Mouse (Mus musculus): ENCODE measurements around the gene Brix1. TPM values are rescaled to one million over a fixed set of nuclear protein-coding genes. Genes with fewer than 3 reads are reported as not detected.

Gene Brix1
- polyA plus RNA-seq, 1 experiment from 2014 or later: 56.5 TPM

DNA sequence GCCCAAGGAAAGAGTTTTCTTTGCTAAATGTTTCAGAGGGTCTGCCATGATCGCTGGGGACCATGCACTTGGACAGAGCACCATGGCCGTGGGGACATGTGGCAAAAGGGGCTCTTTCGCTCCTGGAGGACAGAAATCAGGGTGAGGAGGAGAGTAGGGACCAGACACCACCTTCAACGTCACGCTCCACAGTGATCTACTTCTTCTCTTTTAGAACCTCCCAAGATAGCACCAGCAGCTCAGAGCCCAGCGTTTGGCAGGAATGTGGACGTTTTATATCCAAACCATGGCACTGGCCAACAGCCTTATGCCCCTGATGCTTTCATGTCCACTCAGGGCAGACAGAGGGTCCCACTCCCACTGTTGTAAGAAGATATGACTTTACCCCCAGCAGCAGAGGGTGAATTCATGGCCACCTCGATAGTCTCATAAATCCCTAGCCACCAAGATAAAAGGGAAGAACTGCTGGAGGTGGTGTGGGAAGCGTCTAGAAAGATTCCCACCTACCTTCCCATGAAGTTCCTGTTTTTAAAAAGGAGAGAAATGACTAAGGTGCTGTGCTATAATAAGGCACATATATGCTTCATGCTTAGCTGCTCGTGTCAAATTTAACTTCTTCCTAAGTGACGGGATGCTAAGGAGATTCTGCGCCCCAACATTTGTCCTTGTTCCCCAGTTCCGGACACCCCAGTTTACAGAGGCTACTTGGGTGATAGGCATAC, 59.0 kb downstream of the Brix1 start:
- no peak overlapping the region for H3K9ac ChIP-seq (replicated peaks; ENCODE audit: low read depth, low read length)
- no peaks in the 10 kb centered on the region for H3K9me3 ChIP-seq (ENCODE audit: control insufficient read depth, low read length)
- no peak overlapping the region for H3K27ac ChIP-seq (ENCODE audit: low read depth, low read length)
- H3K4me3 ChIP-seq (ENCODE audit: low read depth, low read length): no peak overlapping the region
- no peak for ATAC-seq (ENCODE audit: low read depth)
- H3K36me3 ChIP-seq (ENCODE audit: control insufficient read depth, insufficient read depth, low read length): no peaks in the 10 kb centered on the region
- H3K4me2 ChIP-seq (ENCODE audit: low read depth, low read length): no peak overlapping the region
- 96% methylated on average over 13 of the region's 13 CpGs for WGBS
- H3K4me1 ChIP-seq (ENCODE audit: control insufficient read depth, insufficient read depth, low read length): peaks cover 2% of the 10 kb centered on the region; the same call in 1 of the 2 replicates
- H3K27me3 ChIP-seq (ENCODE audit: control insufficient read depth, insufficient read depth, low read length): no peaks in the 10 kb centered on the region

DNA sequence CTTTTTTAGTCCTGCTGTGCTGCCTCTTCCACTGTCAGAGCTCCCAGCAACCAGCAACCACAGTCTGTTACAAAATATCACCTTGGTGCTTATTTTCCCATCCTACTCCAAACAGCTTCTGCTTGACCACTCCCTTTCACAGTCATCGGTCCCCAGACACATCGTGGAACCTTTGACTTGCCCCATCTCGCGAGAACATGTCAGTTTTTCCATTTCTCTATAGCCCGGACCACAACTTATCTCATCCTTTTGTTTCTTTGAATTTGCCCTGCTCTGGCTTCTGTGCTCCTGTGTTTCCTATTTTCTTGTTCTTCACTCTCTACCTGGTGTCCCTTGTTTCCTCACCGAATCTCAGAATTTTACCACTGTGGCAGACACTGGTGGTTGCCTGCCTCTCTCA, 59.6 kb downstream of the Brix1 start:
- Histone ChIP-seq H3K9me3 (ENCODE audit: control insufficient read depth, low read length) (no peaks in the 10 kb centered on the region), H3K9ac (replicated peaks; ENCODE audit: low read depth, low read length) (no peak overlapping the region), H3K4me1 (ENCODE audit: control insufficient read depth, insufficient read depth, low read length) (peaks cover 4% of the 10 kb centered on the region; the same call in 1 of the 2 replicates), H3K4me3 (ENCODE audit: low read depth, low read length) (no peak overlapping the region), H3K27me3 (ENCODE audit: control insufficient read depth, insufficient read depth, low read length) (no peaks in the 10 kb centered on the region), H3K4me2 (ENCODE audit: low read depth, low read length) (no peak overlapping the region), H3K36me3 (ENCODE audit: control insufficient read depth, insufficient read depth, low read length) (no peaks in the 10 kb centered on the region), H3K27ac (ENCODE audit: low read depth, low read length) (no peak overlapping the region)
- ATAC-seq (ENCODE audit: low read depth): no peak
- 95% methylated on average over 6 of the region's 6 CpGs for WGBS

Other genes with a start within 250 kb of the Brix1 start
- 1.8 TPM in 1 of 2 replicates, not detected in the other for gene Gm21973, start 160.6 kb downstream of the Brix1 start, polyA plus RNA-seq (2014; fragmentation: Nextera tagmentation; extraction: Ambion mirVana)
- not detected in 2 replicates for gene Agxt2, start 127.4 kb downstream of the Brix1 start, polyA plus RNA-seq (2014; fragmentation: Nextera tagmentation; extraction: Ambion mirVana)
- gene Dnajc21, start 15.4 kb downstream of the Brix1 start, polyA plus RNA-seq (2014; fragmentation: Nextera tagmentation; extraction: Ambion mirVana): 14.3 and 14.4 TPM in 2 replicates
- gene Rad1, start 71 bp upstream of the Brix1 start, polyA plus RNA-seq (2014; fragmentation: Nextera tagmentation; extraction: Ambion mirVana): 19.7 and 21.5 TPM in 2 replicates
- not detected in 2 replicates for gene Ttc23l, start 72.7 kb upstream of the Brix1 start, polyA plus RNA-seq (2014; fragmentation: Nextera tagmentation; extraction: Ambion mirVana)
- 10.0 and 16.1 TPM in 2 replicates for gene Rai14, start 228.7 kb upstream of the Brix1 start, polyA plus RNA-seq (2014; fragmentation: Nextera tagmentation; extraction: Ambion mirVana)

Measured in neural tube, embryonic 14.5 days (tissue).